Mouse (Mus musculus): ENCODE measurements around the gene Capn12. TPM values are rescaled to one million over a fixed set of nuclear protein-coding genes. Genes with fewer than 3 reads are reported as not detected.
"Not testable (repeated sequence)": the region's sequence is repeated elsewhere in the genome, so short reads cannot be mapped to it uniquely, and the experiment has no call there.

Gene Capn12
- polyA plus RNA-seq, 1 experiment from 2014 or later, result 0.67 TPM

GRCm38 (mm10) chr7:28867508-28868340 is 13.5 kb upstream of the Capn12 start:
- not testable (repeated sequence) for H3K27ac ChIP-seq (ENCODE audit: low read length); H3K27me3 ChIP-seq (ENCODE audit: control insufficient read depth, insufficient read depth, low read length); H3K4me2 ChIP-seq (replicated peaks; ENCODE audit: low read depth, low read length); H3K4me3 ChIP-seq (ENCODE audit: low read depth, low read length); H3K9me3 ChIP-seq (ENCODE audit: control insufficient read depth, low read depth, low read length); H3K9ac ChIP-seq (replicated peaks; ENCODE audit: low read depth, low read length); H3K36me3 ChIP-seq (ENCODE audit: control insufficient read depth, insufficient read depth, low read length); ATAC-seq (ENCODE audit: insufficient number of reproducible peaks, insufficient read depth, low FRiP score, low read depth)
- H3K4me1 ChIP-seq (ENCODE audit: control insufficient read depth, insufficient read depth, low read length), result peaks cover 13% of the 10 kb centered on the region
- WGBS, result 26% methylated on average over 23 of the region's 23 CpGs

- H3K9ac ChIP-seq (replicated peaks; ENCODE audit: low read depth, low read length), result no peak overlapping the region
- H3K27ac ChIP-seq (ENCODE audit: low read length), result no peak overlapping the region
- no peaks in the 10 kb centered on the region for H3K9me3 ChIP-seq (ENCODE audit: control insufficient read depth, low read depth, low read length)
- no peak for ATAC-seq (ENCODE audit: insufficient number of reproducible peaks, insufficient read depth, low FRiP score, low read depth)
- no peaks in the 10 kb centered on the region for H3K36me3 ChIP-seq (ENCODE audit: control insufficient read depth, insufficient read depth, low read length)
- 87% methylated on average over 24 of the region's 24 CpGs for WGBS
- no peaks in the 10 kb centered on the region for H3K27me3 ChIP-seq (ENCODE audit: control insufficient read depth, insufficient read depth, low read length)
- H3K4me3 ChIP-seq (ENCODE audit: low read depth, low read length), result no peak overlapping the region
- H3K4me1 ChIP-seq (ENCODE audit: control insufficient read depth, insufficient read depth, low read length), result 0 out of 2 replicates have a peak, but pooled peaks cover 2% of the 10 kb centered on the region
- no peak overlapping the region for H3K4me2 ChIP-seq (replicated peaks; ENCODE audit: low read depth, low read length)
Observed at GRCm38 (mm10) chr7:28870901-28871664, 10.1 kb upstream of the Capn12 start.

GRCm38 (mm10) chr7:28874565-28874964 is 6.7 kb upstream of the Capn12 start:
- Histone ChIP-seq H3K27me3 (ENCODE audit: control insufficient read depth, insufficient read depth, low read length) (no peaks in the 10 kb centered on the region), H3K9ac (replicated peaks; ENCODE audit: low read depth, low read length) (no peak overlapping the region), H3K27ac (ENCODE audit: low read length) (no peak overlapping the region), H3K4me3 (ENCODE audit: low read depth, low read length) (no peak overlapping the region), H3K4me1 (ENCODE audit: control insufficient read depth, insufficient read depth, low read length) (no peaks in the 10 kb centered on the region), H3K36me3 (ENCODE audit: control insufficient read depth, insufficient read depth, low read length) (no peaks in the 10 kb centered on the region), H3K4me2 (replicated peaks; ENCODE audit: low read depth, low read length) (no peak overlapping the region), H3K9me3 (ENCODE audit: control insufficient read depth, low read depth, low read length) (no peaks in the 10 kb centered on the region)
- no peak for ATAC-seq (ENCODE audit: insufficient number of reproducible peaks, insufficient read depth, low FRiP score, low read depth)
- WGBS, result 70% methylated on average over 2 of the region's 2 CpGs

- H3K27me3 ChIP-seq (ENCODE audit: control insufficient read depth, insufficient read depth, low read length), result no peaks in the 10 kb centered on the region
- H3K9me3 ChIP-seq (ENCODE audit: control insufficient read depth, low read depth, low read length), result no peaks in the 10 kb centered on the region
- ATAC-seq (ENCODE audit: insufficient number of reproducible peaks, insufficient read depth, low FRiP score, low read depth), result no peak
- no peak overlapping the region for H3K27ac ChIP-seq (ENCODE audit: low read length)
- no peak overlapping the region for H3K4me3 ChIP-seq (ENCODE audit: low read depth, low read length)
- no peak overlapping the region for H3K9ac ChIP-seq (replicated peaks; ENCODE audit: low read depth, low read length)
- no peaks in the 10 kb centered on the region for H3K36me3 ChIP-seq (ENCODE audit: control insufficient read depth, insufficient read depth, low read length)
- no peaks in the 10 kb centered on the region for H3K4me1 ChIP-seq (ENCODE audit: control insufficient read depth, insufficient read depth, low read length)
- 70% methylated on average over 4 of the region's 4 CpGs for WGBS
- no peak overlapping the region for H3K4me2 ChIP-seq (replicated peaks; ENCODE audit: low read depth, low read length)
Observed at GRCm38 (mm10) chr7:28876099-28876498, 5.1 kb upstream of the Capn12 start.

GRCm38 (mm10) chr7:28877155-28877554 is 4.1 kb upstream of the Capn12 start:
- Histone ChIP-seq H3K36me3 (ENCODE audit: control insufficient read depth, insufficient read depth, low read length) (no peaks in the 10 kb centered on the region), H3K4me2 (replicated peaks; ENCODE audit: low read depth, low read length) (no peak overlapping the region), H3K4me3 (ENCODE audit: low read depth, low read length) (no peak overlapping the region), H3K4me1 (ENCODE audit: control insufficient read depth, insufficient read depth, low read length) (no peaks in the 10 kb centered on the region), H3K27me3 (ENCODE audit: control insufficient read depth, insufficient read depth, low read length) (no peaks in the 10 kb centered on the region), H3K27ac (ENCODE audit: low read length) (no peak overlapping the region), H3K9ac (replicated peaks; ENCODE audit: low read depth, low read length) (no peak overlapping the region), H3K9me3 (ENCODE audit: control insufficient read depth, low read depth, low read length) (no peaks in the 10 kb centered on the region)
- no peak for ATAC-seq (ENCODE audit: insufficient number of reproducible peaks, insufficient read depth, low FRiP score, low read depth)
- 83% methylated on average over 7 of the region's 7 CpGs for WGBS

DNA sequence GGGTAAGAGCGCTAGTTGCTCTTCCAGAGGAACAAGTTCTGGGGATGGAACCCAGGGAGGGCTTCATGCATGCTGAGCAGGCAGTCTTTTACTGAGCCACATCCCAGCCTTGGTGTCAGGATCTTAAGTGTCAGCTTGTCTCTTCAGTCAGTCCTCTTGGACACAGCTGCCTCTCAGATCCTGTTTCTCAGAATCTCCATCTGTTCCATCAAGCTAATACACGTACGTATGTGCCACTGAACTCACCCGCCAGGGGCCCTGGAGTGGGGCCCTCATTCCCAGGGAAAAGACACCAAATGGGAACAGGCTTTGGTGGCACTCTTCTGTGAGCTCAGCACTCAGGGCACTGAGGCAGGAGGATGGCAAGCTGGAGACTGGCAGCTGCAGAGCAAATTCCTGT is 3.4 kb upstream of the Capn12 start:
- no peaks in the 10 kb centered on the region for H3K4me1 ChIP-seq (ENCODE audit: control insufficient read depth, insufficient read depth, low read length)
- WGBS, result 76% methylated on average over 4 of the region's 4 CpGs
- H3K27me3 ChIP-seq (ENCODE audit: control insufficient read depth, insufficient read depth, low read length), result no peaks in the 10 kb centered on the region
- ATAC-seq (ENCODE audit: insufficient number of reproducible peaks, insufficient read depth, low FRiP score, low read depth), result no peak
- no peak overlapping the region for H3K9ac ChIP-seq (replicated peaks; ENCODE audit: low read depth, low read length)
- no peaks in the 10 kb centered on the region for H3K36me3 ChIP-seq (ENCODE audit: control insufficient read depth, insufficient read depth, low read length)
- no peak overlapping the region for H3K4me2 ChIP-seq (replicated peaks; ENCODE audit: low read depth, low read length)
- no peak overlapping the region for H3K27ac ChIP-seq (ENCODE audit: low read length)
- no peak overlapping the region for H3K4me3 ChIP-seq (ENCODE audit: low read depth, low read length)
- H3K9me3 ChIP-seq (ENCODE audit: control insufficient read depth, low read depth, low read length), result no peaks in the 10 kb centered on the region

- no peaks in the 10 kb centered on the region for H3K27me3 ChIP-seq (ENCODE audit: control insufficient read depth, insufficient read depth, low read length)
- H3K9me3 ChIP-seq (ENCODE audit: control insufficient read depth, low read depth, low read length), result no peaks in the 10 kb centered on the region
- H3K4me2 ChIP-seq (replicated peaks; ENCODE audit: low read depth, low read length), result no peak overlapping the region
- no peak overlapping the region for H3K27ac ChIP-seq (ENCODE audit: low read length)
- H3K4me3 ChIP-seq (ENCODE audit: low read depth, low read length), result no peak overlapping the region
- 66% methylated on average over 7 of the region's 7 CpGs for WGBS
- no peak for ATAC-seq (ENCODE audit: insufficient number of reproducible peaks, insufficient read depth, low FRiP score, low read depth)
- no peaks in the 10 kb centered on the region for H3K4me1 ChIP-seq (ENCODE audit: control insufficient read depth, insufficient read depth, low read length)
- no peaks in the 10 kb centered on the region for H3K36me3 ChIP-seq (ENCODE audit: control insufficient read depth, insufficient read depth, low read length)
- H3K9ac ChIP-seq (replicated peaks; ENCODE audit: low read depth, low read length), result no peak overlapping the region
Observed at GRCm38 (mm10) chr7:28879606-28880005, 1.6 kb upstream of the Capn12 start.

DNA sequence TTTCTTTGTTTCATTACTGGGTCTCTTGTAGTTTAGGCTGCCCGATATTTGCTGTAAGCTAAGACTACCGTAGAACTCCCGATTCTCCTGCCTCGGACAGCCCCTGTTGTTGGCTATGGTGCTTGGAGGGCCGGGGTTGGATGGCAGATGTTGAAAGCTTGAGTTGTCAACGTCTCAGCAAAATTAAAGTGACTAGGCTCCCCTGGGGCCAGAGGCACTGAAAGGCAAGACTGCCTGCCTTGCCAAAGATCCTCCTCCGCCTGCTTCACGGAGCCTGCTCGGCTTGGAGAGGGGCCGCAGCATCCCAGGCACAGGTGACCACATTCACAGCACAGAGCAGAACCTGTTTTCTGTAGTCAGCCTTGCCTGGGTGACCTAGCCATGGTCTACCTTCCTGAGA is 668 bp upstream of the Capn12 start:
- Histone ChIP-seq H3K4me2 (replicated peaks; ENCODE audit: low read depth, low read length) (no peak overlapping the region), H3K9me3 (ENCODE audit: control insufficient read depth, low read depth, low read length) (no peaks in the 10 kb centered on the region), H3K9ac (replicated peaks; ENCODE audit: low read depth, low read length) (no peak overlapping the region), H3K27ac (ENCODE audit: low read length) (no peak overlapping the region), H3K27me3 (ENCODE audit: control insufficient read depth, insufficient read depth, low read length) (no peaks in the 10 kb centered on the region), H3K4me1 (ENCODE audit: control insufficient read depth, insufficient read depth, low read length) (no peaks in the 10 kb centered on the region), H3K4me3 (ENCODE audit: low read depth, low read length) (no peak overlapping the region), H3K36me3 (ENCODE audit: control insufficient read depth, insufficient read depth, low read length) (no peaks in the 10 kb centered on the region)
- ATAC-seq (ENCODE audit: insufficient number of reproducible peaks, insufficient read depth, low FRiP score, low read depth), result no peak
- WGBS, result 84% methylated on average over 10 of the region's 10 CpGs
